Mouse (Mus musculus): ENCODE results near the gene Phf2. TPM values are rescaled to one million over a fixed set of nuclear protein-coding genes. Genes with fewer than 3 reads are reported as not detected.

Phf2 gene
- polyA plus RNA-seq, 1 experiment, result 11.8 TPM

GRCm38 (mm10) chr13:48890260-48890960, 19.5 kb upstream of the Phf2 start:
- H3K27ac ChIP-seq (ENCODE audit: control insufficient read depth, insufficient read depth, low read depth, low read length, poor library complexity), result no peak overlapping the region
- no peak overlapping the region for H3K4me3 ChIP-seq (replicated peaks; ENCODE audit: control insufficient read depth, low read depth, low read length)
- WGBS, result 74% methylated on average over 4 of the region's 4 CpGs
- H3K4me1 ChIP-seq (ENCODE audit: control insufficient read depth, insufficient read depth, low read length), result no peaks in the 10 kb centered on the region; the same call in 1 of the 2 replicates
- TF ChIP-seq CTCF (IDR thresholded peaks at IDR 0.05; ENCODE audit: control insufficient read depth, insufficient read depth, low read length) (no peak), POLR2A (IDR thresholded peaks at IDR 0.05; ENCODE audit: borderline replicate concordance, control insufficient read depth, low read depth, low read length) (no peak)

GRCm38 (mm10) chr13:48878534-48878933, 7.6 kb upstream of the Phf2 start:
- Histone ChIP-seq H3K27ac (ENCODE audit: control insufficient read depth, insufficient read depth, low read depth, low read length, poor library complexity) (peak overlapping the region; percentile 87), H3K4me3 (replicated peaks; ENCODE audit: control insufficient read depth, low read depth, low read length) (peak overlapping the region; percentile 64), H3K4me1 (ENCODE audit: control insufficient read depth, insufficient read depth, low read length) (no peaks in the 10 kb centered on the region)
- TF ChIP-seq POLR2A (IDR thresholded peaks at IDR 0.05; ENCODE audit: borderline replicate concordance, control insufficient read depth, low read depth, low read length) (peak; percentile 99), CTCF (IDR thresholded peaks at IDR 0.05; ENCODE audit: control insufficient read depth, insufficient read depth, low read length) (no peak)
- under 1% methylated on average over 36 of the region's 36 CpGs for WGBS

GRCm38 (mm10) chr13:48877805-48878204, 6.9 kb upstream of the Phf2 start:
- no peaks in the 10 kb centered on the region for H3K4me1 ChIP-seq (ENCODE audit: control insufficient read depth, insufficient read depth, low read length)
- no peak overlapping the region for H3K4me3 ChIP-seq (replicated peaks; ENCODE audit: control insufficient read depth, low read depth, low read length)
- H3K27ac ChIP-seq (ENCODE audit: control insufficient read depth, insufficient read depth, low read depth, low read length, poor library complexity), result no peak overlapping the region
- TF ChIP-seq CTCF (IDR thresholded peaks at IDR 0.05; ENCODE audit: control insufficient read depth, insufficient read depth, low read length) (no peak), POLR2A (IDR thresholded peaks at IDR 0.05; ENCODE audit: borderline replicate concordance, control insufficient read depth, low read depth, low read length) (no peak)

DNA sequence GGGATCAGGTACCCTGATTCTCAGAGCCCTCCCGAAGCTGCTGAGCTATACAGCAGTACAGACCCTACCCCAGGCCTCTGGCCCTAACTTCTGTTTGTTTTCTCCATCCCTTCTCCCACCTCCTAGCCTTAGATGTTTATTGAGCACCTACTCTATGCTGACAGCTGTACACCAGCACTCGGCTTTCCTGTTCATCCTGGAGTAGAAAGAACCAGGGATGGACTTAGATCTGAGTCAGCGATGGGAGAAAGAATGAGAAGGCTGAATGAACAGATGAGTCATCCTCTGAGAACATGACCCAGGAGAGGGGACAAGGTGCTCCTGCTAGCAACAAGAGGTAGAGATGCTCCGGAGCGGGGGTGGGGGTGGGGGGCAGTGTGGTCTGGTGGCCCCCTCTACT, 1.8 kb upstream of the Phf2 start:
- TF ChIP-seq CTCF (IDR thresholded peaks at IDR 0.05; ENCODE audit: control insufficient read depth, insufficient read depth, low read length) (no peak), POLR2A (IDR thresholded peaks at IDR 0.05; ENCODE audit: borderline replicate concordance, control insufficient read depth, low read depth, low read length) (no peak)
- Histone ChIP-seq H3K4me1 (ENCODE audit: control insufficient read depth, insufficient read depth, low read length) (peaks cover 2% of the 10 kb centered on the region; the same call in 1 of the 2 replicates), H3K27ac (ENCODE audit: control insufficient read depth, insufficient read depth, low read depth, low read length, poor library complexity) (no peak overlapping the region), H3K4me3 (replicated peaks; ENCODE audit: control insufficient read depth, low read depth, low read length) (no peak overlapping the region)
- WGBS, result 71% methylated on average over 5 of the region's 5 CpGs

DNA sequence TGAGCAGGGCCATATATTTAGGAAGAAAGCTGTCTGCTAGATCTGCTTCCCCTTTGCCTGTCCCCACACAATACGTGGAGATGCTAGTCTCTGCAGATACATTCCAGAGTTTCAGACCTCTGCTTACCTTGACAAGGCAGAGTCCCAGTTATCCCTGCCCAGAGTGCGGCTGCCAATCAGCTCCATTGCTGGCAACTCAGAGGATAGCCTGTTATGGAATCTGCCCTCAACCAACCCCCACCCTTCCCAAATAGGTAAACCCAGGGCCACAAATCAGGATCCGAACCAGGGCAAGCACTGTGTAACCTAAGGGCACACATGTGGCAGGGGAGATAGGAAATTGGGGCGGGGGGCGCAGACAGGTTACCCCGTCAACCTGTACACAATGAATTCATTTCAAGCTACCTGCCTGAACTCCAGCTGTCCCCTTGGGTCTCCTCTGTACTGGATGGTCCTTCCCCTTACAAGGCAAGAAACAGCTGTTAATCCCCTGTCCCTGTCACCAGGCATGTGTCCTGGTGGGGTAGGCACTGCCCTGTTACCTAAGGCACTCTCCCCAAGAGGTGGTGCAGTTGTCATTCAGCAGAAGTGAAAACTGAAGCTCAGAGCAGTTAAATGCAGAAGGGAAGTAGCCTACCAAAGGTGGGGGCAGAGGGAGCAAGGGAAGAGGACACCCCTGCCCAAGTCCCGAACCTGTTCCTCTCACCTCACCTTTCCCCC, 1.1 kb upstream of the Phf2 start:
- H3K27ac ChIP-seq (ENCODE audit: control insufficient read depth, insufficient read depth, low read depth, low read length, poor library complexity), result no peak overlapping the region
- peak; percentile 29; the same call in 1 of the 2 replicates for TF ChIP-seq CTCF (IDR thresholded peaks at IDR 0.05; ENCODE audit: control insufficient read depth, insufficient read depth, low read length)
- TF ChIP-seq POLR2A (IDR thresholded peaks at IDR 0.05; ENCODE audit: borderline replicate concordance, control insufficient read depth, low read depth, low read length), result no peak
- H3K4me3 ChIP-seq (replicated peaks; ENCODE audit: control insufficient read depth, low read depth, low read length), result no peak overlapping the region
- 48% methylated on average over 7 of the region's 7 CpGs for WGBS
- H3K4me1 ChIP-seq (ENCODE audit: control insufficient read depth, insufficient read depth, low read length), result peaks cover 2% of the 10 kb centered on the region; the same call in 1 of the 2 replicates

- peak overlapping the region; percentile 78 for H3K27ac ChIP-seq (ENCODE audit: control insufficient read depth, insufficient read depth, low read depth, low read length, poor library complexity)
- 1% methylated on average over 101 of the region's 102 CpGs for WGBS
- TF ChIP-seq CTCF (IDR thresholded peaks at IDR 0.05; ENCODE audit: control insufficient read depth, insufficient read depth, low read length) (no peak), POLR2A (IDR thresholded peaks at IDR 0.05; ENCODE audit: borderline replicate concordance, control insufficient read depth, low read depth, low read length) (peak; percentile 58; the same call in 1 of the 2 replicates)
- H3K4me3 ChIP-seq (replicated peaks; ENCODE audit: control insufficient read depth, low read depth, low read length), result peak overlapping the region; percentile 82
- H3K4me1 ChIP-seq (ENCODE audit: control insufficient read depth, insufficient read depth, low read length), result peaks cover 2% of the 10 kb centered on the region; the same call in 1 of the 2 replicates
These were observed 759 bp downstream of the Phf2 start for GRCm38 (mm10) chr13:48869950-48870770.

- H3K4me1 ChIP-seq (ENCODE audit: control insufficient read depth, insufficient read depth, low read length), result peaks cover 4% of the 10 kb centered on the region; the same call in 1 of the 2 replicates
- H3K27ac ChIP-seq (ENCODE audit: control insufficient read depth, insufficient read depth, low read depth, low read length, poor library complexity), result peak overlapping the region; percentile 78
- peak overlapping the region; percentile 79 for H3K4me3 ChIP-seq (replicated peaks; ENCODE audit: control insufficient read depth, low read depth, low read length)
- 22% methylated on average over 5 of the region's 5 CpGs for WGBS
- TF ChIP-seq POLR2A (IDR thresholded peaks at IDR 0.05; ENCODE audit: borderline replicate concordance, control insufficient read depth, low read depth, low read length) (no peak), CTCF (IDR thresholded peaks at IDR 0.05; ENCODE audit: control insufficient read depth, insufficient read depth, low read length) (no peak)
These were observed 1.3 kb downstream of the Phf2 start for GRCm38 (mm10) chr13:48869600-48869949.

DNA sequence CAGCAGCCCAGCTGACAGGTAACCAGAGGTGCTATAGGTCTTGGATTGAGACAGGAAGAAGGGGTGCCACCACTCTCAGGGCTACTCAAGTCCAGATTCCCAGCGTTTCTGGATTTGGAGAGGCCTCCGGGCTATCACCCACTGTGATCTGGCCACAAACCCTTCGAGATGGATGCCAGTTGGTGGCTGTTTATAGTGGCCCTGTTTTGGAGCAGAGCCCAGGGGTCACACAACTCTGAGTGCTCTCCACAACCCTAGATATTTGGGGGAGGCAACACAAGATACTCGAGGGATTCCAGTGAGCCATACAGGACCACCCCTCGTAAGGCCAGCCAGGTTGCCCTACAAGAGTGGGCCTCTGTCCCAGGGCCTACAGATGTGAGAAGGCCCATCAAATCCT, 1.8 kb downstream of the Phf2 start:
- Histone ChIP-seq H3K4me1 (ENCODE audit: control insufficient read depth, insufficient read depth, low read length) (peaks cover 5% of the 10 kb centered on the region; the same call in 1 of the 2 replicates), H3K4me3 (replicated peaks; ENCODE audit: control insufficient read depth, low read depth, low read length) (peak overlapping the region; percentile 1), H3K27ac (ENCODE audit: control insufficient read depth, insufficient read depth, low read depth, low read length, poor library complexity) (no peak overlapping the region)
- WGBS, result 26% methylated on average over 5 of the region's 5 CpGs
- TF ChIP-seq POLR2A (IDR thresholded peaks at IDR 0.05; ENCODE audit: borderline replicate concordance, control insufficient read depth, low read depth, low read length) (no peak), CTCF (IDR thresholded peaks at IDR 0.05; ENCODE audit: control insufficient read depth, insufficient read depth, low read length) (no peak)

All from bone marrow, adult 2 months (tissue).